Mouse (Mus musculus): Measurements from ENCODE around the gene Zbtb20. TPM values are rescaled to one million over a fixed set of nuclear protein-coding genes. Genes with fewer than 3 reads are reported as not detected.
A peak's percentile ranks its signal among the peaks of the same experiment; 100 is the strongest.

Gene Zbtb20
- total RNA-seq, 2 experiments from 2014 or later, result 5.2 to 13.1 TPM

- peak; percentile 73 for ATAC-seq (replicated peaks; ENCODE audit: poor library complexity)
Measured at GRCm38 (mm10) chr16:43545261-43545660, 669.6 kb downstream of the Zbtb20 start.

- peak; percentile 18; the same call in 1 of the 2 replicates for ATAC-seq (replicated peaks; ENCODE audit: poor library complexity)
Measured at GRCm38 (mm10) chr16:43547323-43548180, 671.9 kb downstream of the Zbtb20 start.

GRCm38 (mm10) chr16:43548774-43549173 lies 673.1 kb downstream of the Zbtb20 start:
- no peak for ATAC-seq (replicated peaks; ENCODE audit: poor library complexity)

GRCm38 (mm10) chr16:43549425-43550089 lies 673.9 kb downstream of the Zbtb20 start:
- ATAC-seq (replicated peaks; ENCODE audit: poor library complexity), result no peak

- ATAC-seq (replicated peaks; ENCODE audit: poor library complexity), result no peak
Measured at GRCm38 (mm10) chr16:43552443-43552842, 676.8 kb downstream of the Zbtb20 start.

- no peak for ATAC-seq (replicated peaks; ENCODE audit: poor library complexity)
Measured at GRCm38 (mm10) chr16:43557385-43557784, 681.7 kb downstream of the Zbtb20 start.

GRCm38 (mm10) chr16:43561330-43561729 lies 685.6 kb downstream of the Zbtb20 start:
- no peak for ATAC-seq (replicated peaks; ENCODE audit: poor library complexity)

GRCm38 (mm10) chr16:43561956-43562355 lies 686.3 kb downstream of the Zbtb20 start:
- ATAC-seq (replicated peaks; ENCODE audit: poor library complexity), result no peak

- ATAC-seq (replicated peaks; ENCODE audit: poor library complexity), result no peak
Measured at GRCm38 (mm10) chr16:43565872-43566271, 690.2 kb downstream of the Zbtb20 start.

GRCm38 (mm10) chr16:43566511-43566910 lies 690.8 kb downstream of the Zbtb20 start:
- no peak for ATAC-seq (replicated peaks; ENCODE audit: poor library complexity)

- no peak for ATAC-seq (replicated peaks; ENCODE audit: poor library complexity)
Measured at GRCm38 (mm10) chr16:43571376-43572081, 695.8 kb downstream of the Zbtb20 start.

GRCm38 (mm10) chr16:43572171-43572570 lies 696.5 kb downstream of the Zbtb20 start:
- no peak for ATAC-seq (replicated peaks; ENCODE audit: poor library complexity)

- no peak for ATAC-seq (replicated peaks; ENCODE audit: poor library complexity)
Measured at GRCm38 (mm10) chr16:43572766-43573165, 697.1 kb downstream of the Zbtb20 start.

- peak; percentile 56 for ATAC-seq (replicated peaks; ENCODE audit: poor library complexity)
Measured at GRCm38 (mm10) chr16:43573181-43573833, 697.6 kb downstream of the Zbtb20 start.

GRCm38 (mm10) chr16:43574006-43574764 lies 698.5 kb downstream of the Zbtb20 start:
- ATAC-seq (replicated peaks; ENCODE audit: poor library complexity), result peak; percentile 92

- no peak for ATAC-seq (replicated peaks; ENCODE audit: poor library complexity)
Measured at GRCm38 (mm10) chr16:43575066-43575465, 699.4 kb downstream of the Zbtb20 start.

- ATAC-seq (replicated peaks; ENCODE audit: poor library complexity), result no peak
Measured at GRCm38 (mm10) chr16:43575507-43575906, 699.8 kb downstream of the Zbtb20 start.

GRCm38 (mm10) chr16:43577399-43577798 lies 701.7 kb downstream of the Zbtb20 start:
- ATAC-seq (replicated peaks; ENCODE audit: poor library complexity), result no peak

- no peak for ATAC-seq (replicated peaks; ENCODE audit: poor library complexity)
Measured at GRCm38 (mm10) chr16:43578351-43578750, 702.7 kb downstream of the Zbtb20 start.

- ATAC-seq (replicated peaks; ENCODE audit: poor library complexity), result no peak
Measured at GRCm38 (mm10) chr16:43579111-43579510, 703.4 kb downstream of the Zbtb20 start.

All from megakaryocyte progenitor cell, adult 5-6 weeks (primary cell).